Mouse (Mus musculus): Measurements from ENCODE around the gene Psrc1.
A peak's percentile ranks its signal among the peaks of the same experiment; 100 is the strongest.

Psrc1 gene

GRCm38 (mm10) chr3:108423844-108424801, 40.5 kb downstream of the Psrc1 start:
- peak; percentile 57 for DNase-seq (ENCODE audit: low read depth)

GRCm38 (mm10) chr3:108424944-108425623, 41.4 kb downstream of the Psrc1 start:
- DNase-seq (ENCODE audit: low read depth): peak; percentile 64

- no peak for DNase-seq (ENCODE audit: low read depth)
Observed at GRCm38 (mm10) chr3:108425624-108426018, 42.0 kb downstream of the Psrc1 start.

GRCm38 (mm10) chr3:108432542-108433187, 49.0 kb downstream of the Psrc1 start:
- no peak for DNase-seq (ENCODE audit: low read depth)

GRCm38 (mm10) chr3:108433188-108433880, 49.7 kb downstream of the Psrc1 start:
- no peak for DNase-seq (ENCODE audit: low read depth)

GRCm38 (mm10) chr3:108433881-108434495, 50.3 kb downstream of the Psrc1 start:
- DNase-seq (ENCODE audit: low read depth): no peak

GRCm38 (mm10) chr3:108435701-108436379, 52.2 kb downstream of the Psrc1 start:
- DNase-seq (ENCODE audit: low read depth): no peak

- no peak for DNase-seq (ENCODE audit: low read depth)
Observed at GRCm38 (mm10) chr3:108436380-108436714, 52.7 kb downstream of the Psrc1 start.

Data from NIH3T3 (cell line).